Mouse (Mus musculus): ENCODE results near the gene Dus2.

Dus2 gene

DNA sequence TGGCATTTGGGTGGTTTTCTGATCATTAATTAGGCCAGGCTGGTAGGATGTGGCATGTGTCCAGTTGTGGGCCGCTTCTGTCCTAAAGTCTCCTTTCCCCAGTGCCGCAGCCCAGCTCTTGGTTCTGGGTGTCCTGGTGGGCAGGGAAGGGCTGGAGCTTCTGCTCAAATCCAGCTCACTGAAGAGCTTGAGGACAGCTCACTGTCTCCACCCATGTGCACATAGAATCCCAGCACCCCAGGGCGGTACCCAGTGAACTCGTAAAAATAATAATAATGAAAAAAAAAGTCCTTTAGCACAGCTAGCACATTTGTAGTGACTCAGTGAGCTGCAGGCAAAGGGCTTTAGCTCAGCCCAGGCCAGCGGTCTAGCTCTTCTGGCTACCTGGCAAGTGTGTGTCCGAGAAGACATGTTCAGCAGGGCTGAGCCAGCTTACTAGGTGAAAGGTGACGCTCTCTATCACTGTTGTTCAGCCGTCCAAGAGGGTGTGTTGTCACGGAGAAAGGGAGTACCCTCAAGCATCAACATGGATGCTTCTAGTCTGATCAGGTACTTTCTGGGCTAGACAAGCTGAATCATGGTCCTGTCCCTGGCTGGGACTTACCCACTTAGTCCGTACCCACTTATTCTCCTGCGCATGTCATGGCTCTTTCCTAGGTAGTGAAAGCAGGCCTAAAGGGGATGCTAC lies 55.9 kb downstream of the Dus2 start:
- DNase-seq (ENCODE audit: low spot score): no peak

DNA sequence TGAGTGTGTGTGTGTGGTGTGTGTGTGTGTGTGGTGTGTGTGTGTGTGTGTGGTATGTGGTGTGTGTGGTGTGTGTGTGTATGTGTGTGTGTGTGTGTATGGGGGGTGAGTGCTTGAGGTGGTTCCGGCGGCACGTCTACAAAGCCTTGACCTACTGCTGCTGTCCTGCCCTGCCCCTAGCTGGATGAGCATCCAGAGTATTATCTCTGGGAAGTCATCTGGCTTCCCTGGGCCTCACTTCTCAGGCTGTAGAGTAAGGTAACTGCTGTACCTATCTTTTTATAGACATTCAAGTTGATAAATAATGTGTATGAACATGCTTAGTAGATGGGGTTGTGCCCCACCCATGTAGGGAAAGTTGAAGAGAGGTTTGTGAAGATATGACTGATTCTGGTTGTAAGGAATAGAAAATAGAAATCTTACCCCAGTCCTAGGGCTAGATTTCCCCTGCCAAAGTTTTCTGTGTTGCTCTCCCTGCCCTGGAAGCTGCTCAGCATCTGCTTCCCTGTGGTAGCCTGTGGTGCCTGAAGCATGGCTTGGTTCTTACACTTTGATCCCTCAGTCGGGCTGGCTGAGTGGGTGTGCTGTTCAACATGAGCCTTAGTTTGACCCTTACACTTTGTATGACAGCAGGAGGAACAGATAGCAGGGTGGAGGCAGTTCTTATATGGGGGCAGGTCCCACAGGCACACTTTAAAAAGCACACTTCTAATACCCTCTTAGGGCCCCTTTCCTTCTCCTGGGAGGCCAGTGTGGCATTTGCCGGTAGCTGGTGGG lies 56.9 kb downstream of the Dus2 start:
- DNase-seq (ENCODE audit: low spot score): no peak

DNA sequence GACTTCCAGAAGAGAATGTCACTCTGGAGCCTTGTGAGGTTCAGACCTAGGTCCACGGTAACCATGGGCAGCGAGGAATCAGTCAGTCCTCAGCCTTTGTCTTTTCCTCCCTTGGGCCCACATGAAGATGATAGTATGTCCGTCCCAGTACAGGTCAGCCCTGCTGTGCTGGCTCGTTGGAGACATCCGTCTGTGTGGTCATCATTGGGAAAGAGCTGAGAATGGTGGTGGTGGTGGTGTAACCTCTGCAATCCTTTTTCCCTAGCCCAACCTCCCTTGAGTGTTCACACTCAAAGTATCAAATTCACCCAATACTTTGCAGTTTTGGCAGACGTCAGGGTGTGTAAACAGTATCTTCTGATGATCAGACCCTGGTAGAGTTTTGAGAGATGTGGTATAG lies 58.7 kb downstream of the Dus2 start:
- no peak for DNase-seq (ENCODE audit: low spot score)

GRCm38 (mm10) chr8:106051068-106051467 lies 59.9 kb downstream of the Dus2 start:
- DNase-seq (ENCODE audit: low spot score): no peak

GRCm38 (mm10) chr8:106052510-106053089 lies 61.5 kb downstream of the Dus2 start:
- no peak for DNase-seq (ENCODE audit: low spot score)

DNA sequence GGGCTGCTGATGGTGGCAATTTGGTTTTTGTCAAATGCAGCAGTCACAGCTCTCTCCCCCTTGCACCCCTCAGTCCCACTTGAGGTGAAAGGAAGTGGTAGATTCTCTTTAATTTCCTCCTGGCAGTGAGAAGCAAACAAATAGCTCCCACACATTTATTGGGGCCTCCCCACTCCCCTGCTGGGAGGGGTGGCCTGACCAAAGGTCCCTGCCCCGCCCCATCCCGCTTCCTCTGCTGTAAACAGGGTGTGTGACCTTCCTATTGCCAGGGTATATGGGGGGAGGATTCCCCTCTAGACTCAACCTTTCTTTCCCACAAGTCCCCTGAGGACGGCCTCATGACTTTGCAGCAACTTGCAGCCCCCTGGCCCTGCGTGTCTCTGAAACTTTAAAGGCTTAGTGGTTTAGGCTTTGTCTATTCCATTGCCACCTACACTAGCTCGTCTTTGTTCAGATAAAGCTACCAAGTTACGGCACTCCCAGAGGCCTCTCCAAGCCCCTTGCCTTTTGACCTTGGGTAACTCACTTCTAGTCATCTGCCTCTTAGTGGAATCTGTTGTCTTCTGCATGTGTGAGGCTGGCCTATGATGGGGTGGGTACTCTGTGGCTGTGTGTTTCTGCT lies 63.2 kb downstream of the Dus2 start:
- DNase-seq (ENCODE audit: low spot score): no peak

- DNase-seq (ENCODE audit: low spot score): no peak
These were observed 63.9 kb downstream of the Dus2 start for GRCm38 (mm10) chr8:106055038-106055437.

DNA sequence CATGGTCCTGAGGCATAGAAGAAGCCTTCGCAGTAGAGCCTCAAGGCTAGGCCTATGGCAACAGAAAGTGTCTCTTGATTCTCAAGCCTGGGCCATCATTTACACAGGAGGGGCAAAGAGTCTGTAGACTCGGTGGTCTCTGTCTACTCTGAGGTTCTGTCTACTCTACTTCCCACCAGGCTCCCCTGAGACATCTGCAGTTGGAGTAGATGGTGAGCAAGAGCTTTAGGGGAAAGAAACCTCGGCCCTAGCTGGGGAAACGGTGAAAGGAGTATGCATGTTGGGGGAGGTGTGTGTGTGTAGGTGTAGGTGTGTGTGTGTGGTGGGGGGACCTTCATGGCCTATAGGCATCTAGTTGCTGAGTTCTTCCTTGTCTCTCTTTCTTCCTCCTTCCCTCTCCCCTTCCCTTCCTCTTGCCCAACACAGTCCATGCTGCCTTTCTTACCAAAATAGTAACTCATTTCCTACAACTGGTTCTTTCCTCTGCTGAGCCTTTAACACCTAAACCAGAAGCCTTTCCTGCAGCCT lies 65.4 kb downstream of the Dus2 start:
- DNase-seq (ENCODE audit: low spot score): no peak

DNA sequence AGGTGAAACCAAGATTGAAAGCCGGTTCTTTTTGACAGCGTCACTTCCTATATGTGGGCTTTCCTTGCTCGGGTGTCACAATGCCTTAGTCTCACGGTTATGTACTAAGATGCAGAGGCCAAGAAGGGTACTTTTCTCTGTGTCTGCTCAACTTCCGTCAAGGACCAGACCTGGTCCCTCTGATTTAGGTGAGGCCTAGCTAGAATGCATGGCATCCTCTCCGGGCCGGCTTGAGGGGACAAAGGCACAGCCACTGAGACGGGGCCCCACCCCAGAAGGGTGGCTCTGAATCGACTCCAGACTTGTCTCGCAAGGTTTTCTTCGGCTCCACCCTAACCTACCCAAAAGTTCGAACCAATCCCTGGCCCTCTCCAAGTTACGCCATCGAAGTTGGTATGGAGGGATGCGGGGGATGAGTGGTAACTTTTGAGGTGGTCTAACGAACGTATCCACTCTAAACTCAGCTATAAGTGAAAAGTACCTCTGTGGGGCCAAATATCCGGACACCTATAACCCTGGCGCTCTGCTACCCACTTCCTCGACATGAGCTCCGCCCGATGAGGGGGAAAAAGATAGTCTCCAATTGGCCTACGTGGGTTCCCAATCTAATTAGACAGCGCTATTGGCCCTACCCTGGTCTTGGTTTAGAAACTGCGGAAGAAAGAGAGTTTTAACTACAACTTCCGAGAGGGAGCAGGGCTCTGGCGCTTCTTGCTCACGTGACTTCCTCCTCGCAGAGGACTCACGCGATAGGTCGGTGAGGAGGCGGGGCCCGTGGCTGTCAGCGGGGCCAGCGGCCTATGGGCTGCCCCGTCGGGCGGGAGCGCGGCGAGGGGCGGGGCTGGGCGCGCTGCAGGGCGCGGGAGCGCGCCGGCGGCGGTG lies 67.8 kb downstream of the Dus2 start, which contains the start of gene Nfatc3:
Nfatc3 (plus strand) TSS at position 110 of the 882 bp plus-strand sequence.
- DNase-seq (ENCODE audit: low spot score): peak; percentile 96

DNA sequence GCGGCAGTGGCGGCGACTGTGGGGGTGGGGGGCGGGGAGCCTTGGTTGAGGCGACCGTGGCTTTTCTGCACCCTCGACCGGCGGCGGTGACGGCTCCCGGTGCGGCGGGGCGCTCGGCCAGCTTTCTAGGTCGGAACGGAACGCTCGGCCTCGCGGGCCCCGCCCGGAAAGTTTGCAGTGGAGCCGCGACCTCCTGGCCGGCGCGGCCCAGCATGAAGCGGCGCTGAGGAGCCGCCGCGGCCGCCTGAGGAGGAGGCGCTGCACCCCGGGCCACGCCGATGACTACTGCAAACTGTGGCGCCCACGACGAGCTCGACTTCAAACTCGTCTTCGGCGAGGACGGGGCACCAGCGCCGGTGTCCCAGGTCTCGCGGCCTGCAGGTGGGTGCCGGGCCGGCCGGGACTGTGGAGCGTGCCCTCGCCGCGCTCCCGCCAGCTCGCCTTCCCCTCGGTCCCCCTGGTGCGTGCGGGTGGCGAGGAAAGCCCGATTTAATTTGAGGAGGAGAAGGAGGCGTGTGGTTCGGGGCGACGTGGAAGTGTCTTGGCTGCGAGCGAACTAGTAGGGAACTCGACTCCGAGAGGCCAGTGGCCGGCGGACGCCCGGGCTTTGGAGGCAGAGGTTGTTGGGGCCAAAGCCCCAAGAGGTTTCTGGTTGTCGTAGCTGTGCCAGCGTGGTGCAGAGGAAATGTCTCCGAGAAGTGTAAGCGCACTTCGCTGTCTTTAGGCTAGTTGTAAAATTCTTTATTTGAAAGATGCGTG lies 68.7 kb downstream of the Dus2 start:
- peak; percentile 65 for DNase-seq (ENCODE audit: low spot score)

GRCm38 (mm10) chr8:106060521-106060920 lies 69.4 kb downstream of the Dus2 start:
- peak; percentile 39 for DNase-seq (ENCODE audit: low spot score)

DNA sequence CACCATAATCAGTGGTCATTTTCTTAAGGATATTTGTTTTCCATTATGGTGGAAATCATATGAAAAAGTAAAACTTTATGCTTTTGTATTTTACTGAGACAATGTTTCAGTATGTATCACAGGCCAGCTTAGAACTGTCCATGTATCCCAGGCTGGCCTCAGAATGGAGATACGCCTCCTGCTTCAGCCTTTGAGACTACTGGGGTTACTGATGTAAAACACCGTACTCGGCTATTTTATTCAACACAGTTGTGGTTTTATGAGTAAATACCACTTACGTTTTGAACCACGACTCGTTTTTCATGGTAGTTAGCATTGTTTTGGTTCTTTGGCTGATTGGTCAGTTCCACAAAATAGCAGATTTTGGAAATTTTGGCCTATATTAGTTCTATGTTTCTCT lies 70.5 kb downstream of the Dus2 start:
- DNase-seq (ENCODE audit: low spot score): no peak

DNA sequence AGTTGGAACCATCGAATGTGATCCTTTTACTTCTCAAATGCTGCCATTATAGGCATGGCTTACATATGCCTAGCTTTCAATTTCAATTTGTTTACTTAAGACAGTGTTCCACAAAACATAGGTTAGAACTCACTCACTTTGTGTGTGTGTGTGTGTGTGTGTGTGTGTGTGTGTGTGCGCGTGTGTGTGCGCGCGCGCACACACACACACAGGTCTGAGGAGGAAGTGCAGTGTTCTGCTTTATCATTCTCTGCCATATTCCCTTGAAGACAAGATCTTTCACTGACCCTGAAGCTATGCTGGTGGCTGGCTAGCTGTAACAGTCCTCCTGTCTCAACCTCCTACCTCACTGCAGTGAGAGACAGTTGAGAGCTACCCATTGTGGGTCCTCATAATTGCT lies 71.9 kb downstream of the Dus2 start:
- DNase-seq (ENCODE audit: low spot score): no peak

DNA sequence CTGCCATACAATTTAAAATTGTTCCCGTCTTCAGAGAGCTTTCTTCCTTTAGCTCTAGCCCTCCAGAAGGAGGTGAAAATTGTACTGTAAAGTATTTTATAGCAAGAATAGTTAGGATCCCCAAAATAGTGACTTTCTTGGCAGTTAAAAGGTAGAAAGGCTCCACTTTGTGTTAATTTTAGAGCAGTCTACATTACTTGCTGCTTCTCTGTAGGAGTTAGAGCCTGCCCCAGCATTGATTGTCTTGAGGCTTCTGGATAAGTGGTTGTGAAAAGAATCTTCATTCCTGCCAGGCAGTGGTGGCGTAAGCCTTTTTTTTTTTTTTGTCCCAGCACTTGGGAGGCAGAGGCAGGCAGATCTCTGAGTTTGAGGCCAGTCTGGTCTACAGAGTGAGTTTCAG lies 75.6 kb downstream of the Dus2 start:
- DNase-seq (ENCODE audit: low spot score): no peak

GRCm38 (mm10) chr8:106069565-106069964 lies 78.4 kb downstream of the Dus2 start:
- DNase-seq (ENCODE audit: low spot score): no peak

DNA sequence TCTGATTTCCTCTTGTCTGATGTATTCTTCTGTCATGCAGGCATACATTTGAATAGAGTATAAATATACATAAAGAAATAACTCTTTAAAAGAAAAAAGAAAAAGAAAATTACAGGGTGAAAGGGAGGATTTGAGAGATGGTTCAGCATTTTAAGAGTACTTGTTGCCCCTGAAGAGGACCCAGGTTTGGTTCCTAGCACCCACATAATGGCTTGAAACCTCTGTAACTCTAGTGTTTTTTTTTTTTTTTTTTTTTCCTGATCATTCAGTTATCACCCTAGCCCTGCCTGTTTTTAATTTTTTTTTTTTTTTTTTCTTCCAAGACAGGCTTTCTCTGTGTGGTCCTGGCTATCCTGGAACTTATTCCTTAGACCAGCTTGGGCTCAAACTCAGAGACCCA lies 81.0 kb downstream of the Dus2 start:
- DNase-seq (ENCODE audit: low spot score): no peak

DNA sequence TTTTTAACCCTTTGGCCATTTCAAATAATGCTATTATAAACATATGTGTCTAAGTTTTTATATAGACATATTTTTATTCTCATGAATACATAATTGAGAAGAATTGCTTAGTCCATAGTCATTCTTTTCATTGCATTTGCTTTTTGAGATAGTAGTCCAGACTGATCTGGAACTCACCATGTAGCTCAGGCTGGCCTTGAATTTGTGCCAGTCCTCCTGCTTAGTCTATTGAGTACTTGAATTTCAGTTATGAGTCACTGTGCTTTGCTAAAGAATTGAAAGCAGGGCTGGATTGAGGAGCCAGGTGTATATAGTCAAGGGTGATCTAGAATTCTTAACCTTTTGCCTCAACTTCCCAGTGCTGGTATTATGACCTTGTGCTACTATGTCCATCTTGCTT lies 83.1 kb downstream of the Dus2 start:
- no peak for DNase-seq (ENCODE audit: low spot score)

GRCm38 (mm10) chr8:106074659-106075058 lies 83.5 kb downstream of the Dus2 start:
- no peak for DNase-seq (ENCODE audit: low spot score)

DNA sequence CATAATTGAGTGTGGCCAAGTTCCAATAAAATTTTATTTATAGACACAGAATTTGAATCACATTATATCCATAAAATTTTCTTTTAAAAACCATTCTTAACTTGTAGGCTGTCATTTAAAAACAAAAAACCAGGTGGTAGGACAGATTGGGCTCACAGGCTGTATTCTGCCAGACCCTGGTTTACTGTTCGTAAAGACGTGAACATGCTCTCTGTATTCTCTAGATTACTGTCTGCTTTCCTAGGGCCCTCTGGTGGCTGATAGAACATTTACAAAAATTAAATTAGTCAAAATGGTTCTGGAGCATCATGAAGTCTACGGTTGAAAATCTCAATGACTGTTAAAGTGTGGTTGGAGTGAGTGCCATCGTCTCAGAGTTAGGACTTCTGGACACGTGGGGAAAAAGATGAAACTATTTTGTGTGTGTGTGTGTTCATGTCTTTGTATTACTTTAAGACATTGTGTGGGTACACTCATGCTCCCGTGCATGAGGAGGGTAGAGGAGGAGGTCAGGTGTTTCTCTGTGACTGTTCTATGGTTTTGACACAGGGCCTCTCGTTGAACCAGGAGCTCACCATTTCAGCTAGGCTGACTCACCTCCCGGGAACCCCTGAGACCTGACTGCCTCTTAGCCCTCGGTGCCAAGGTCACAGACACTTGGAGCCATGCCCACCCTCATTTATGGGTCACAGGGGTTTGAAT lies 84.2 kb downstream of the Dus2 start:
- DNase-seq (ENCODE audit: low spot score): no peak

- DNase-seq (ENCODE audit: low spot score): no peak
These were observed 84.7 kb downstream of the Dus2 start for GRCm38 (mm10) chr8:106075863-106076174.

All from adipocyte (in vitro differentiated cells).